Mouse (Mus musculus) kidney, postnatal 25 days (tissue): ENCODE results near the gene Gm45233.

Experiments used
- DNase-seq, 2 experiments: peaks; one replicate each; pipeline ENCODE4 v3.0.0; 2021; ENCODE audit warnings: mixed read lengths in 2 of 2

Gm45233 gene

DNA sequence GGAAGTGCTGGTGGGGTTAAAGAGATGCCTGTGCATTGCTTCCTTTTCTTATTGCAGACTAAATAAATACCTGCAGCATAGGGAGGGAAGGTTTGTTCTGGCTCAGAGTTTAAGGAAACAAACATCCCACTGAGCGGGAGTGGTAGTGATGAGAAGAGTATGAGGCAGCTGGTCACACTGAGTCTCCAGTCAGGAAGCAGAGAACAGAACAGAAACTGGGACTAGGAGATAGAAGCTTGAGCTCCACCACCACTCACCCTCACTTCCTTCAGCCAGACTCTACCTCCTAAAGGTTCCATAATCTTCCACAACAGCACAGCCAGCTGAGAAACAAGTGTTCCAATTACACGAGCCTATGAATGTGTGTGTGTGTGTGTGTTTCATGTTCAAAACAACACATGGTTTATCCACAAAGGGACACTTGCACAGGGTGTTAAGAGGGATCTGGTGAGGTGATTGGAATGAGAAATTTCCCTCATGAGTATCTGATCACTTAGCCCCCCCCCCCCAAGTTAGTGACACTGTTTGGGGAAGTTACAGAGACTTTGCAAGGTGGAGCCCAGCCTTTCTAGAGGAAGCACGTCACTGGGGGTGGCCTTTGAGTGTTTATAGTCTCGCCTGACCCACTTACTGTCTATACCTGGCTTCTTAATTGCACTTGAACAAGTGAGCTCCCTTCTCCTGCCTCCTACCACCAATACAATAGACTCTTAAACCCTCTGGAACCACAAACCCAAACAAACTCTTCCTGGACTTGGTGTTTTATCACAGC lies 68.0 kb downstream of the Gm45233 start:
- no peak for DNase-seq

DNA sequence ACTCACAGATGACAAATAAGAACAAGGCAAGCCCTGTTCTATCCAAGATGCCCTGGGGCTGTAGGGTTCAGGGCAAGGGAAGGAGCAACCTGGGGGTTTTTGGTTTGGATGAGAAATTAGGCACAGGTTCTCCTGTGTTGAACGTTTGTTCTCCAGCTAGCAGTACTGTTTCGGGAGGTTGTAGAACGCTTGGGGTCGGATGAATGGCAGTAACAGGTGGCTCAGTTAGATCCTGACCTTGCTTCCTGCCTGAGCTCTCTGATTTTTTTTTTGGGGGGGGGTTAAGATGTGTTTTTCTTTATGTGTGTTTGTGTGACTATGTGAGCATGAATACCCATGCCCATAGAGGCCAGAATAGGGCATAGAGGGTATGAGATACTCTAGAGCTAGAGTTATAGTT lies 68.6 kb downstream of the Gm45233 start:
- DNase-seq, result no peak
